Mouse (Mus musculus): ENCODE data around the gene Bbs2. TPM values are rescaled to one million over a fixed set of nuclear protein-coding genes. Genes with fewer than 3 reads are reported as not detected.

Gene Bbs2
- polyA plus RNA-seq, 1 experiment: 31.3 TPM

DNA sequence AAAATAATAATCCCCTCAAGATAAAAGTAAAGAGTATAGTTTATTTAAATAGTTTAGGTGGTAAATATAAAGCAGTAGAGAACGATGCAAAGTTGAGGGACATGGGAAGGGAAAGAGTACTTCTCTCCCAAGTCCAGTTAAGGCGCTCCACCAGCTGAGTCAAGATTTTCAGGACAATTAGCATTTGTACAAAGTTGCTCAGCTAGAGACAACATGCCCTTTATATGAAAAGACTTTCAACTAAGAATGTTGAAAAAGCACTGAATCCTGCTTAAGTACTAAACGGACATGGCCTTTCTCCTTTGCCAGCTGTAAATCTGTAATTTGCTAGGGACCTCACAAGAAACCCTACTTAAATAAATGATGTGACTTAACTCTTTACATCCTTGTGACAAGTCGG lies 268 bp upstream of the Bbs2 start:
- no peaks in the 10 kb centered on the region for H3K4me1 ChIP-seq (ENCODE audit: control insufficient read depth, insufficient read depth, low read length)
- no peak for TF ChIP-seq CTCF (conservative IDR thresholded peaks at IDR 0.05; ENCODE audit: insufficient read depth, insufficient read length, low read depth, low read length)
- no peak for TF ChIP-seq POLR2A (IDR thresholded peaks at IDR 0.05; ENCODE audit: low read depth, low read length)
- H3K36me3 ChIP-seq (ENCODE audit: control insufficient read depth, insufficient read depth, low read length): no peaks in the 10 kb centered on the region
- H3K27ac ChIP-seq (ENCODE audit: insufficient read depth, low read depth, low read length): peak overlapping the region; percentile 65; the same call in 1 of the 2 replicates
- H3K4me3 ChIP-seq (ENCODE audit: insufficient read depth, low read depth, low read length): no peak overlapping the region
- H3K27me3 ChIP-seq (replicated peaks; ENCODE audit: control insufficient read depth, insufficient read depth, low read length): no peaks in the 10 kb centered on the region
- WGBS: 37% methylated on average over 4 of the region's 4 CpGs
- no peak for DNase-seq

DNA sequence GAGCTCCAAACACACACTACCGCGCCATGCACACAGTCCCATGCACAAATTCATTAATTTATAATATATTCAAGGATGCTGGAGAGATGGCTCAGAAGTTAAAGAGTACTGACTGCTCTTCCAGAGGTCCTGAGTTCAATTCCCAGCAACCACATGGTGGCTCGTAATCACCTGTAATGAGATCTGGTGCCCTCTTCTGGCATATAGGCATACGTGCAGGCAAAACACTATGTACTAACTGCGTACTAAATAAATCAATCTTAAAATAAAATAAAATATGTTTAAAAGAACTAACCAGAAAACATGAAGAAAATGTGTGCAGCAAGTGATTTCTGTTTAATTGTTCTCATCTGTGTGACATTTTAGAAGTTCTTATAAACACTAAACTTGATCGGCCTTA lies 4.4 kb downstream of the Bbs2 start:
- H3K27ac ChIP-seq (ENCODE audit: insufficient read depth, low read depth, low read length): no peak overlapping the region

DNA sequence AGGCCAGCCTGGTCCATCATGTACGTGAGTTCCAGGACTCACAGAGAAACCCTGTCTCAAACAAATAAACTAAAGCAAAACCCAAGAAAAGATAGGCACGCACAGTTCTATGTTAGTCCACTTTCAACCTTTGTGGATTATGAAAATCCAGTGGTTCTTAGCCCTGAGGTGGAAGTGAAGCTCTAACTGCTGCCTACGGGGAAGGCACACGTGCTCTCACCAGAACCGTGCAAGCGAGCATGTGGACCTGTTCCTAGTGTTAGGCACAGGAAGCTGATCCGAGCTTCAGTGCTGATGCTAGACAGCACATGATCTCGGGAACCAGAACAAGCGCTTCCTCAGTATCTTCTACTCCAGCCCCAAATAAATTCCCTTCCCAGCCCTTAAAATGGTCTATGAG lies 5.9 kb downstream of the Bbs2 start:
- TF ChIP-seq CTCF (conservative IDR thresholded peaks at IDR 0.05; ENCODE audit: insufficient read depth, insufficient read length, low read depth, low read length) (no peak), POLR2A (IDR thresholded peaks at IDR 0.05; ENCODE audit: low read depth, low read length) (no peak)

More for the DNA sequence above, 4.4 kb downstream of the Bbs2 start:
- H3K36me3 ChIP-seq (ENCODE audit: control insufficient read depth, insufficient read depth, low read length): no peaks in the 10 kb centered on the region
- TF ChIP-seq CTCF (conservative IDR thresholded peaks at IDR 0.05; ENCODE audit: insufficient read depth, insufficient read length, low read depth, low read length) (no peak), POLR2A (IDR thresholded peaks at IDR 0.05; ENCODE audit: low read depth, low read length) (no peak)
- no peak overlapping the region for H3K4me3 ChIP-seq (ENCODE audit: insufficient read depth, low read depth, low read length)
- no peaks in the 10 kb centered on the region for H3K27me3 ChIP-seq (replicated peaks; ENCODE audit: control insufficient read depth, insufficient read depth, low read length)
- WGBS: 85% methylated on average over 6 of the region's 6 CpGs
- no peak for DNase-seq
- no peaks in the 10 kb centered on the region for H3K4me1 ChIP-seq (ENCODE audit: control insufficient read depth, insufficient read depth, low read length)

DNA sequence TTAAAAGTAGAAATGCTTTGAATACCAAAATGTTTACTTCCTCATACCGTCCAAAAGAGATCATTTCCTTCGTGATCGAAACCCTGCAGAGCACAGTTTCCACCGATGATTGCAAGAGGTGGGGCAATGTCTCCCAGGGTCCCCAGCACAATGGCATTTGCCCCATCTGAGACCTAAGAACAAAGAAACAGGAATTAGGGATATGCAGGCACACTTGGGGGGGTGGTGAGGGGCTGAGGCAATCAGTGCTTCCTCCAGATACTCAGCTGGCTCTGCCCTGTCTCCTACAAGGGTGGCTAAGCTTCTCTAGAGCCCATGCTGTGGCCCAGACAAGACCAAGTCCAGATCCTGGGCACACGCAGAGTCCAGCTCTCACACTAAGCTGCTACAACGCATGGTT lies 9.0 kb downstream of the Bbs2 start:
- no peak overlapping the region for H3K4me3 ChIP-seq (ENCODE audit: insufficient read depth, low read depth, low read length)
- TF ChIP-seq CTCF (conservative IDR thresholded peaks at IDR 0.05; ENCODE audit: insufficient read depth, insufficient read length, low read depth, low read length) (no peak), POLR2A (IDR thresholded peaks at IDR 0.05; ENCODE audit: low read depth, low read length) (no peak)
- H3K4me1 ChIP-seq (ENCODE audit: control insufficient read depth, insufficient read depth, low read length): no peaks in the 10 kb centered on the region
- H3K27me3 ChIP-seq (replicated peaks; ENCODE audit: control insufficient read depth, insufficient read depth, low read length): no peaks in the 10 kb centered on the region
- 65% methylated on average over 6 of the region's 6 CpGs for WGBS
- H3K36me3 ChIP-seq (ENCODE audit: control insufficient read depth, insufficient read depth, low read length): peaks cover 1% of the 10 kb centered on the region; the same call in 1 of the 2 replicates
- no peak for DNase-seq
- H3K27ac ChIP-seq (ENCODE audit: insufficient read depth, low read depth, low read length): no peak overlapping the region

More for the DNA sequence above, 5.9 kb downstream of the Bbs2 start:
- Histone ChIP-seq H3K4me1 (ENCODE audit: control insufficient read depth, insufficient read depth, low read length) (no peaks in the 10 kb centered on the region), H3K27me3 (replicated peaks; ENCODE audit: control insufficient read depth, insufficient read depth, low read length) (no peaks in the 10 kb centered on the region), H3K4me3 (ENCODE audit: insufficient read depth, low read depth, low read length) (no peak overlapping the region), H3K36me3 (ENCODE audit: control insufficient read depth, insufficient read depth, low read length) (peaks cover 1% of the 10 kb centered on the region; the same call in 1 of the 2 replicates), H3K27ac (ENCODE audit: insufficient read depth, low read depth, low read length) (no peak overlapping the region)
- no peak for DNase-seq
- WGBS: 84% methylated on average over 9 of the region's 9 CpGs

DNA sequence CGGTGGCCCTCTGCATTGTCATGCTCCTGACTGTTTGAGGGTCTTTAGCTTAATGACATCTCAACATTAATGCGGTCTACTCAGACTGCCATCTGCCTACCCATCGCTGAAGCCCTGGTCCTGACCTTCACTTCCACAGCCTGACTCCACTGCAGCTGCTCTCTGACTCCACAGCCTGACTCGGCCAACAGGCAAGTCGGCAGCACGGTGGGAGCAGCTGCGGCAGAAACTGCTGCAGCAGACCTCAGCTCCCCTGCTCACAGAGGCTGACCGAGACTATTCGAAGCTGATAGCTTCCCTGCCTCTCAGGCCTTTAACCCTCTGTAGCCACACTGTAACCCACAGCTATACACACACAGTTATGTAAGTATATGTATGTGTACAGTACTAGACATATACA lies 10.8 kb downstream of the Bbs2 start:
- 84% methylated on average over 9 of the region's 9 CpGs for WGBS
- no peak overlapping the region for H3K27ac ChIP-seq (ENCODE audit: insufficient read depth, low read depth, low read length)
- peaks cover 1% of the 10 kb centered on the region; the same call in 1 of the 2 replicates for H3K36me3 ChIP-seq (ENCODE audit: control insufficient read depth, insufficient read depth, low read length)
- no peak for DNase-seq
- H3K4me1 ChIP-seq (ENCODE audit: control insufficient read depth, insufficient read depth, low read length): no peaks in the 10 kb centered on the region
- no peaks in the 10 kb centered on the region for H3K27me3 ChIP-seq (replicated peaks; ENCODE audit: control insufficient read depth, insufficient read depth, low read length)
- H3K4me3 ChIP-seq (ENCODE audit: insufficient read depth, low read depth, low read length): no peak overlapping the region
- TF ChIP-seq POLR2A (IDR thresholded peaks at IDR 0.05; ENCODE audit: low read depth, low read length) (no peak), CTCF (conservative IDR thresholded peaks at IDR 0.05; ENCODE audit: insufficient read depth, insufficient read length, low read depth, low read length) (no peak)

DNA sequence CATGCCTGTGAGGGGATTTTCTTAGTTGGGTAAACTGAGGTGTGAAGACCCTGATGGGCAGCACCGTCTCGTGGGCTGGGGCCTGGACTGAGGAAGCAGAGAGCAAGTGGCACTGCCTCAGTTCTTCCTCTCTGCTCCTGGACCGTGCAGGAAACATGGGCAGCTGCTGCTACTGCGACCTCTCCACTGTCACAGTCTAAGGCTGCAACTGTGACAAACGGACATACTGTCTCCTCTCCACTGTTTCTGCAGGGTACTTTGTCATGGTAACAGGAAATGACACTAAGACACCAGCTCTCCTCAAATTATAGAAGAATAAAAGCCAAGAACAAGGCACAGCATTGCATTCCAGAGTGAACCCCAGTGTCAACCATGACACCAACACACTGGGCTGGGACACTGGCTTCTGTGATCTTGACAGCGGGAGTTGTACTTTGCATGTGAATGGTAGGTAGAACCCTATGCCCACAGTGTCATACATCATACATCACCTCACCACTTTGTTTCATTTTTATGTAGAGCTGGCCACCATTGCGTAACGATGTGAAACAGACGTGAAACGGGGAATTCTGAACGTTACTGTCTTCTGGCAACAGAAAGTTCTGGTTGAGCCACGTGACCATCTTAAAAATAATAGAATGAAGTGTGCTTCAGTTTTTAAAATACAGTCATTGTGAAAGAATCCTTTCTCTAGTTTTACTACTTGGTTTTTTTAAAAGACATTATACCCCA lies 22.1 kb downstream of the Bbs2 start:
- WGBS: 80% methylated on average over 12 of the region's 12 CpGs
- no peak overlapping the region for H3K27ac ChIP-seq (ENCODE audit: insufficient read depth, low read depth, low read length)
- no peaks in the 10 kb centered on the region for H3K36me3 ChIP-seq (ENCODE audit: control insufficient read depth, insufficient read depth, low read length)
- H3K27me3 ChIP-seq (replicated peaks; ENCODE audit: control insufficient read depth, insufficient read depth, low read length): no peaks in the 10 kb centered on the region
- H3K4me1 ChIP-seq (ENCODE audit: control insufficient read depth, insufficient read depth, low read length): no peaks in the 10 kb centered on the region
- H3K4me3 ChIP-seq (ENCODE audit: insufficient read depth, low read depth, low read length): no peak overlapping the region
- TF ChIP-seq POLR2A (IDR thresholded peaks at IDR 0.05; ENCODE audit: low read depth, low read length) (no peak), CTCF (conservative IDR thresholded peaks at IDR 0.05; ENCODE audit: insufficient read depth, insufficient read length, low read depth, low read length) (no peak)
- no peak for DNase-seq

DNA sequence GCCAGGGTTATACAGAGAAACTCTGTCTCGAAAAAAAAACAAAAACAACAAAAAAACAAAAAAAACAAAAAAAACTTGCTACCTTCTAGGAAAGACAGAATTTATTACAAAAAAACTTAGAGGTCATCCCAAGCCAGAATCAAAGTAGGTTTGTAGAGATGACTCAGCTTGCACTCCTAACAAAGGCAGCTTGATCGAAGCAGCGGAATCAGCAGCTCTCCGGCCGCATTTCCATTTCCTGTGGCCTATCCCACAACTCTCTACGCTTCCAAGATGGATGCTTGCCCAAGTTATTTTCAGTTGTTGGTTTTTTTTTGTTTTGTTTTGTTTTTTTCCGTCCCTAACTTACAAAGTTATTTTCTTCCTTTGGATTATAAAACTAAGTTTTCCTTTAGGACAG lies 29.9 kb downstream of the Bbs2 start:
- Histone ChIP-seq H3K36me3 (ENCODE audit: control insufficient read depth, insufficient read depth, low read length) (peaks cover 1% of the 10 kb centered on the region; the same call in 1 of the 2 replicates), H3K4me1 (ENCODE audit: control insufficient read depth, insufficient read depth, low read length) (no peaks in the 10 kb centered on the region), H3K4me3 (ENCODE audit: insufficient read depth, low read depth, low read length) (no peak overlapping the region), H3K27ac (ENCODE audit: insufficient read depth, low read depth, low read length) (no peak overlapping the region), H3K27me3 (replicated peaks; ENCODE audit: control insufficient read depth, insufficient read depth, low read length) (no peaks in the 10 kb centered on the region)
- WGBS: 74% methylated on average over 7 of the region's 7 CpGs
- peak; percentile 7 for DNase-seq
- TF ChIP-seq CTCF (conservative IDR thresholded peaks at IDR 0.05; ENCODE audit: insufficient read depth, insufficient read length, low read depth, low read length) (no peak), POLR2A (IDR thresholded peaks at IDR 0.05; ENCODE audit: low read depth, low read length) (no peak)
